Mouse (Mus musculus): ENCODE data around the gene Mapk1. TPM values are rescaled to one million over a fixed set of nuclear protein-coding genes. Genes with fewer than 3 reads are reported as not detected.

Gene Mapk1
- polyA plus RNA-seq, 2 experiments, result 126 to 186 TPM

- H3K4me2 ChIP-seq (replicated peaks; ENCODE audit: low read depth, low read length, severe bottlenecking), result no peak overlapping the region
- no peaks in the 10 kb centered on the region for H3K9me3 ChIP-seq (ENCODE audit: control insufficient read depth, low read length)
- H3K27ac ChIP-seq (replicated peaks; ENCODE audit: low read depth, low read length), result no peak overlapping the region
- no peak for TF ChIP-seq POLR2A (IDR thresholded peaks at IDR 0.05; ENCODE audit: borderline replicate concordance, extremely low read depth, insufficient read depth, insufficient read length)
- no peaks in the 10 kb centered on the region for H3K27me3 ChIP-seq (ENCODE audit: control insufficient read depth, insufficient read depth, low read length)
- H3K4me3 ChIP-seq (replicated peaks; ENCODE audit: low read length), result no peak overlapping the region
- H3K9ac ChIP-seq (ENCODE audit: low read depth, low read length, severe bottlenecking), result no peak overlapping the region
- no peaks in the 10 kb centered on the region for H3K36me3 ChIP-seq (ENCODE audit: control insufficient read depth, insufficient read depth, low read length)
- no peaks in the 10 kb centered on the region for H3K4me1 ChIP-seq (ENCODE audit: control insufficient read depth, insufficient read depth, low read length)
- DNase-seq (ENCODE audit: low spot score) (no peak), ATAC-seq (ENCODE audit: low FRiP score, low read depth) (no peak)
Observed at GRCm38 (mm10) chr16:16966290-16966689, 16.9 kb upstream of the Mapk1 start.

- ATAC-seq (ENCODE audit: low FRiP score, low read depth), result no peak
- Histone ChIP-seq H3K27ac (replicated peaks; ENCODE audit: low read depth, low read length) (no peak overlapping the region), H3K9me3 (ENCODE audit: control insufficient read depth, low read length) (no peaks in the 10 kb centered on the region), H3K27me3 (ENCODE audit: control insufficient read depth, insufficient read depth, low read length) (no peaks in the 10 kb centered on the region), H3K4me3 (replicated peaks; ENCODE audit: low read length) (no peak overlapping the region), H3K9ac (ENCODE audit: low read depth, low read length, severe bottlenecking) (no peak overlapping the region), H3K4me1 (ENCODE audit: control insufficient read depth, insufficient read depth, low read length) (no peaks in the 10 kb centered on the region), H3K4me2 (replicated peaks; ENCODE audit: low read depth, low read length, severe bottlenecking) (no peak overlapping the region), H3K36me3 (ENCODE audit: control insufficient read depth, insufficient read depth, low read length) (no peaks in the 10 kb centered on the region)
- TF ChIP-seq POLR2A (IDR thresholded peaks at IDR 0.05; ENCODE audit: borderline replicate concordance, extremely low read depth, insufficient read depth, insufficient read length), result no peak
- no peak for DNase-seq (ENCODE audit: low spot score)
- WGBS, result 78% methylated on average over 3 of the region's 3 CpGs
Observed at GRCm38 (mm10) chr16:16978061-16978460, 5.1 kb upstream of the Mapk1 start.

- Histone ChIP-seq H3K9me3 (ENCODE audit: control insufficient read depth, low read length) (no peaks in the 10 kb centered on the region), H3K4me3 (replicated peaks; ENCODE audit: low read length) (no peak overlapping the region), H3K4me2 (replicated peaks; ENCODE audit: low read depth, low read length, severe bottlenecking) (no peak overlapping the region), H3K27me3 (ENCODE audit: control insufficient read depth, insufficient read depth, low read length) (no peaks in the 10 kb centered on the region), H3K36me3 (ENCODE audit: control insufficient read depth, insufficient read depth, low read length) (no peaks in the 10 kb centered on the region), H3K9ac (ENCODE audit: low read depth, low read length, severe bottlenecking) (no peak overlapping the region), H3K4me1 (ENCODE audit: control insufficient read depth, insufficient read depth, low read length) (no peaks in the 10 kb centered on the region), H3K27ac (replicated peaks; ENCODE audit: low read depth, low read length) (no peak overlapping the region)
- 62% methylated on average over 2 of the region's 2 CpGs for WGBS
- no peak for TF ChIP-seq POLR2A (IDR thresholded peaks at IDR 0.05; ENCODE audit: borderline replicate concordance, extremely low read depth, insufficient read depth, insufficient read length)
- DNase-seq (ENCODE audit: low spot score) (no peak), ATAC-seq (ENCODE audit: low FRiP score, low read depth) (no peak)
Observed at GRCm38 (mm10) chr16:16978765-16979164, 4.4 kb upstream of the Mapk1 start.

GRCm38 (mm10) chr16:16982636-16983035 lies 546 bp upstream of the Mapk1 start:
- Histone ChIP-seq H3K36me3 (ENCODE audit: control insufficient read depth, insufficient read depth, low read length) (0 out of 2 replicates have a peak, but pooled peaks cover 4% of the 10 kb centered on the region), H3K9me3 (ENCODE audit: control insufficient read depth, low read length) (no peaks in the 10 kb centered on the region), H3K27me3 (ENCODE audit: control insufficient read depth, insufficient read depth, low read length) (no peaks in the 10 kb centered on the region), H3K4me3 (replicated peaks; ENCODE audit: low read length) (peak overlapping the region; percentile 99), H3K4me2 (replicated peaks; ENCODE audit: low read depth, low read length, severe bottlenecking) (peak overlapping the region; percentile 75), H3K27ac (replicated peaks; ENCODE audit: low read depth, low read length) (peak overlapping the region; percentile 94; the same call in 1 of the 2 replicates), H3K9ac (ENCODE audit: low read depth, low read length, severe bottlenecking) (peak overlapping the region; percentile 94), H3K4me1 (ENCODE audit: control insufficient read depth, insufficient read depth, low read length) (peaks cover 7% of the 10 kb centered on the region; the same call in 1 of the 2 replicates)
- DNase-seq (ENCODE audit: low spot score), result no peak
- WGBS, result 63% methylated on average over 1 of the region's 2 CpGs
- no peak for TF ChIP-seq POLR2A (IDR thresholded peaks at IDR 0.05; ENCODE audit: borderline replicate concordance, extremely low read depth, insufficient read depth, insufficient read length)
- 0 out of 2 replicates have a peak, but pooled peaks have one; percentile 1 for ATAC-seq (ENCODE audit: low FRiP score, low read depth)

GRCm38 (mm10) chr16:16983534-16984422 lies 596 bp downstream of the Mapk1 start:
- peak overlapping the region; percentile 75 for H3K4me2 ChIP-seq (replicated peaks; ENCODE audit: low read depth, low read length, severe bottlenecking)
- ATAC-seq (ENCODE audit: low FRiP score, low read depth), result peak; percentile 68
- peak; percentile 60 for DNase-seq (ENCODE audit: low spot score)
- TF ChIP-seq POLR2A (IDR thresholded peaks at IDR 0.05; ENCODE audit: borderline replicate concordance, extremely low read depth, insufficient read depth, insufficient read length), result no peak
- peak overlapping the region; percentile 99 for H3K4me3 ChIP-seq (replicated peaks; ENCODE audit: low read length)
- 1% methylated on average over 63 of the region's 75 CpGs for WGBS
- H3K9me3 ChIP-seq (ENCODE audit: control insufficient read depth, low read length), result no peaks in the 10 kb centered on the region
- H3K36me3 ChIP-seq (ENCODE audit: control insufficient read depth, insufficient read depth, low read length), result 0 out of 2 replicates have a peak, but pooled peaks cover 8% of the 10 kb centered on the region
- H3K4me1 ChIP-seq (ENCODE audit: control insufficient read depth, insufficient read depth, low read length), result peaks cover 7% of the 10 kb centered on the region; the same call in 1 of the 2 replicates
- H3K27me3 ChIP-seq (ENCODE audit: control insufficient read depth, insufficient read depth, low read length), result no peaks in the 10 kb centered on the region
- H3K9ac ChIP-seq (ENCODE audit: low read depth, low read length, severe bottlenecking), result peak overlapping the region; percentile 94
- peak overlapping the region; percentile 94 for H3K27ac ChIP-seq (replicated peaks; ENCODE audit: low read depth, low read length)
